Mouse (Mus musculus) embryonic fibroblast, embryonic 13.5 days (primary cell): ENCODE results near the gene Rheb. TPM values are rescaled to one million over a fixed set of nuclear protein-coding genes. Genes with fewer than 3 reads are reported as not detected.
"Not testable (repeated sequence)": the region's sequence is repeated elsewhere in the genome, so short reads cannot be mapped to it uniquely, and the experiment has no call there.

Experiments used
- H3K27ac ChIP-seq: 2 replicates; pipeline ENCODE4 v1.5.1; 2012; ENCODE audit warnings: low read length, control low read depth, inconsistent platforms; ENCODE audit not compliant: insufficient read depth
- H3K4me1 ChIP-seq: 2 replicates; pipeline ENCODE4 v1.6.1; 2011; ENCODE audit warnings: low read length; ENCODE audit not compliant: control insufficient read depth, insufficient read depth
- H3K4me3 ChIP-seq: 2 replicates; pipeline ENCODE4 v1.5.1; 2011; ENCODE audit warnings: mild to moderate bottlenecking, control low read depth, low read length; ENCODE audit not compliant: insufficient read depth
- CTCF ChIP-seq: IDR thresholded peaks from 2 replicates; pipeline ENCODE4 v1.5.1; 2011; ENCODE audit warnings: mild to moderate bottlenecking, control low read depth, low read length, moderate library complexity, borderline replicate concordance; ENCODE audit not compliant: insufficient read depth
- POLR2A ChIP-seq: IDR thresholded peaks from 2 replicates; pipeline ENCODE4 v1.6.1; 2011; ENCODE audit warnings: low read depth, mild to moderate bottlenecking, control low read depth, low read length, moderate library complexity
- polyA plus RNA-seq: library from polyadenylated mRNA; stranded (reverse); fragments of >200 nt; gene quantifications from 2 replicates; pipeline ENCODE4 v1.2.4, GENCODE M21; 2011; ENCODE audit warnings: low read depth; ENCODE audit not compliant: missing spikeins, insufficient read length

The Rheb gene
- polyA plus RNA-seq, 1 experiment: 150 TPM

GRCm38 (mm10) chr5:24776681-24777080, 65.7 kb downstream of the Rheb start:
- H3K27ac ChIP-seq: no peak overlapping the region
- TF ChIP-seq CTCF: no peak
- no peak for TF ChIP-seq POLR2A
- H3K4me1 ChIP-seq: no peaks in the 10 kb centered on the region
- H3K4me3 ChIP-seq: no peak overlapping the region

DNA sequence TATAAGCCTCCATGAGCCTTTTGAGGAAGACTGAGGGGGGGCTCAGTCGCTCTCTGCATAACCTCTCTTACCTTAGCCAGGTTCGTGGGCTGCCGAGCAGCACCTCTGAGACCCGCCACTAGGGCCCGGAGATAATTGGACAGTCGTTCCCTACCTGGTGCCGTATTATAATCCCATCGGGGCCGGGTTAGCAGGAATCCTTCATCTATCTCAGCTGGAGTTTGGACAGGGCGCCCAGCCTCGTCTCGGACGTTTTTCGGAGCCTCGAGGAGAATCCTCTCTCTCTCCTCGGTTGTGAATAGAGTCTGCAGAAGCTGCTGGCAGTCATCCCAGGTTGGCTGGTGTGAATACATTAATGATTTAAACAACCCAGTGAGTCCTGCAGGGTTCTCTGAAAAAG, 67.9 kb downstream of the Rheb start:
- not testable (repeated sequence) for H3K4me3 ChIP-seq, H3K27ac ChIP-seq

DNA sequence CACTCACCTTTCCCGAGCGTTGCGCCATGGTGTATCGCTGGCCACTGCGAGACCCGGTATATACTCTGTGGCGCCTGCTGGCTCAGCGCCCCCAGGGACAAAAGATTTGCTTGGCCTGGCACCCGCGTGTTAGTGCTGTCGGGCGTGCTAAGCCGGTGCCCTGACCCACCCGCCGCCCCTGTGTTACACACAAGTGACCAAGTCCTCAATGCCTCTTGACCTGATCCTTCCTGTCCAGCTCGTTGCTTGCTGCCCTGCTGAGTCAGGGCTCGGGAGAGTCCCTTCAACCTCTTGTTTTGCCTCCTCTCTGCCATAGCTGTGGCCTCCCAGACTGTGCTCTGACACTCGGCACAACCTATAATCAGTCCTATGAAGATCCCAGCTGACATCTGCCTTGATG, 84.6 kb downstream of the Rheb start, which contains the start of gene Crygn:
Gene Crygn (minus strand): TSS at position 193 of the 400 bp plus-strand sequence.
- no peak for TF ChIP-seq POLR2A
- no peak for TF ChIP-seq CTCF
- H3K4me3 ChIP-seq: no peak within 1 kb of the TSS
- no peaks in the 10 kb centered on the region for H3K4me1 ChIP-seq
- H3K27ac ChIP-seq: no peak within 1 kb of the TSS

More for the DNA sequence above, 67.9 kb downstream of the Rheb start:
- not testable (repeated sequence) for H3K4me1 ChIP-seq

- H3K4me3 ChIP-seq: no peak overlapping the region
- no peaks in the 10 kb centered on the region for H3K4me1 ChIP-seq
- no peak overlapping the region for H3K27ac ChIP-seq
- TF ChIP-seq POLR2A: no peak
- TF ChIP-seq CTCF: no peak
Measured at GRCm38 (mm10) chr5:24756931-24757330, 85.5 kb downstream of the Rheb start.

Other genes with a start within 250 kb of the Rheb start
- gene Smarcd3, start 218.2 kb downstream of the Rheb start, polyA plus RNA-seq: 22.9 and 27.8 TPM in 2 replicates
- gene Nub1, start 157.1 kb downstream of the Rheb start, polyA plus RNA-seq: 42.9 and 49.5 TPM in 2 replicates
- 1.1 TPM in 1 of 2 replicates, not detected in the other for gene Wdr86, start 111.9 kb downstream of the Rheb start, polyA plus RNA-seq
- gene Crygn, start 84.6 kb downstream of the Rheb start, polyA plus RNA-seq: not detected in 2 replicates